Mouse (Mus musculus) midbrain, postnatal 0 days (tissue): ENCODE results near the gene Rbm19. TPM values are rescaled to one million over a fixed set of nuclear protein-coding genes. Genes with fewer than 3 reads are reported as not detected.

Experiments used
- ATAC-seq: fragments of 200-750 bp; cut with Nextera tagmentation; 2 replicates; pipeline ENCODE4 v1.8.0; 2017; ENCODE audit warnings: moderate number of reproducible peaks, mild to moderate bottlenecking, moderate TSS enrichment, moderate library complexity; ENCODE audit not compliant: low FRiP score
- DNase-seq: peaks from one replicate; pipeline ENCODE4 v3.0.0-alpha.2; 2015; ENCODE audit warnings: low spot score
- H3K27ac ChIP-seq: fragments of 300-500 bp; sonication (generic); 2 replicates; pipeline ENCODE4 v1.5.1; 2014; ENCODE audit warnings: low read depth, mild to moderate bottlenecking, low read length, mixed read lengths
- H3K27me3 ChIP-seq: fragments of 300-500 bp; sonication (generic); 2 replicates; pipeline ENCODE4 v1.6.1; 2014; ENCODE audit warnings: low read length, control low read depth, mixed read lengths; ENCODE audit not compliant: insufficient read depth
- H3K36me3 ChIP-seq: fragments of 300-500 bp; sonication (generic); 2 replicates; pipeline ENCODE4 v1.6.1; 2014; ENCODE audit warnings: low read length, control low read depth, mixed read lengths; ENCODE audit not compliant: insufficient read depth
- H3K4me1 ChIP-seq: fragments of 300-500 bp; sonication (generic); 2 replicates; pipeline ENCODE4 v1.6.1; 2014; ENCODE audit warnings: mild to moderate bottlenecking, control low read depth, antibody characterized with exemption, low read length, mixed read lengths; ENCODE audit not compliant: insufficient read depth
- H3K4me2 ChIP-seq: fragments of 300-500 bp; sonication (generic); 2 replicates; pipeline ENCODE4 v1.6.1; 2014; ENCODE audit warnings: low read depth, mild to moderate bottlenecking, low read length, mixed read lengths; ENCODE audit not compliant: poor library complexity, severe bottlenecking
- H3K4me3 ChIP-seq: fragments of 300-500 bp; sonication (generic); 2 replicates; pipeline ENCODE4 v1.5.1; 2014; ENCODE audit warnings: low read depth, mild to moderate bottlenecking, low read length, moderate library complexity
- H3K9ac ChIP-seq: fragments of 300-500 bp; sonication (generic); replicated peaks from 2 replicates; pipeline ENCODE4 v1.6.1; 2014; ENCODE audit warnings: mild to moderate bottlenecking, low read length, moderate library complexity, mixed read lengths; ENCODE audit not compliant: poor library complexity, severe bottlenecking
- H3K9me3 ChIP-seq: fragments of 300-500 bp; sonication (generic); 2 replicates; pipeline ENCODE4 v1.6.1; 2016; ENCODE audit warnings: low read length, control low read depth
- CTCF ChIP-seq: IDR thresholded peaks from 2 replicates; pipeline ENCODE4 v1.5.1; 2016; ENCODE audit warnings: antibody characterized with exemption, mild to moderate bottlenecking
- WGBS: fragments of 180-500 bp; shearing (Covaris S2); extraction: QIAGEN DNeasy Blood & Tissue Kit; methylation state at CpG from one replicate; pipeline ENCODE4 v1.1.7; 2014; 5-methylcytosine and 5-hydroxymethylcytosine counted together
- polyA plus RNA-seq: library from polyadenylated mRNA; unstranded; fragments of >200 nt; fragmentation: Nextera tagmentation; extraction: Ambion mirVana; gene quantifications from 2 replicates; pipeline ENCODE4 v1.2.1, GENCODE M21; 2015
- total RNA-seq: library from RNA; depleted of rRNA; stranded (reverse); fragments of >200 nt; gene quantifications from 2 replicates; pipeline ENCODE4 v1.2.3, GENCODE M21; 2014

Gene Rbm19
- total and polyA plus RNA-seq, 2 experiments from 2014 or later = 17.5 to 34.7 TPM

DNA sequence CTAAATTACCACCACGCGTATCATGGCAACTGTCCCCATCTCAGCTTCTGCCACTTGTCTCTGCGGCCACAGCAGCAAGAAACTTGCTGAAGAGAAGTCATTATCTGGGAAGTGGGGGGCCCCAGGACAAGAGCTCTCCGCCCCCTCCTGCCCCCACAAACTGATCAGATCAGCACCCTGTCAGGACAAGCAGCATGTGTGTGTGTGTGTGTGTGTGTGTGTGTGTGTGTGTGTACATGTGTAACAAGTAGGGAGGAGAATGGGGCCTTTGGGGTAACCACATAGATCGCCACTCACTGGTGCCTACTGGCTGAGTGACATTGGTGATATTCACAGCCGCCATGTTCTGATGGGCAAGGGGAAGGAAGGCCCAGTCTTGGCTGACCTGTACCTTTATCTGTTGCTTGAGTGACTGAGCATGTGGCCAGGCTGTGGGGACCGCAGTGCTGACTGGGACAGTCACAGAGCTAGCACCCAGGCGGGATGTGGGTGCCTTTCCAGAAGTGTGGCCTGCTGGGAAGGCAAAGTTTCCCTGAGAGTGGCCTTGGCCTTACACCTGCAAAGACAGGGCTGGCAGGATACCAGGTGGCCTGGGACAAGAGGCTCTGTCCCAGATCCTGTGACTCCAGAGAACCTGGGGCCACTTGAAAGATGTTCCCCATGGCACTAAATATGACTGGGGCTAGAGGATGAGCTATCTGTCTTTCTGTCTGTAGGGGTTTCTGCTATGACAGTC, 44.8 kb downstream of the Rbm19 start:
- DNase-seq (no peak), ATAC-seq (no peak)
- WGBS = 87% methylated on average over 8 of the region's 8 CpGs
- no peak overlapping the region for H3K4me3 ChIP-seq
- H3K9me3 ChIP-seq = no peaks in the 10 kb centered on the region
- TF ChIP-seq CTCF = no peak
- H3K9ac ChIP-seq = no peak overlapping the region
- H3K4me1 ChIP-seq = 0 out of 2 replicates have a peak, but pooled peaks cover 3% of the 10 kb centered on the region
- no peaks in the 10 kb centered on the region for H3K27me3 ChIP-seq
- no peak overlapping the region for H3K27ac ChIP-seq
- no peaks in the 10 kb centered on the region for H3K36me3 ChIP-seq
- H3K4me2 ChIP-seq = no peak overlapping the region

DNA sequence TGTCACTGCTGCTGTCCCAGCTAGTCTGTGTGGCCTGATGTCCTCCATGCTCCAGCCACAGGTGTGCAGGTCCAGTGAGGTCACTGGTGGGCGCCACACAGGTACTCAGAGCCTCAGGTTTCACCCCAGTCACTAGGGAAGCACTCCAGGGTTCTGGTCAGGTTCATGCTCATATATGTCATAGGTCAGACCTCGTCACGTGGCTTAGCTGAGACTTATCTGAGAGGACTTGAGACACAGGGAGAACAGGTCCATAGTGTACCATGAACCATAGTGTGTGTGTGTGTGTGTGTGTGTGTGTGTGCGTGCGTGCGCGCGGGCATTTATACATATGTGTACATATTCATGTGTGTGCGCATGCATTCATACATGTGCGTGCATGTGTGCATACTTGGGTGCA, 46.4 kb downstream of the Rbm19 start:
- Histone ChIP-seq H3K4me1 (no peaks in the 10 kb centered on the region), H3K9me3 (no peaks in the 10 kb centered on the region), H3K4me3 (no peak overlapping the region), H3K36me3 (no peaks in the 10 kb centered on the region), H3K9ac (no peak overlapping the region), H3K4me2 (no peak overlapping the region), H3K27ac (no peak overlapping the region), H3K27me3 (no peaks in the 10 kb centered on the region)
- WGBS = 97% methylated on average over 10 of the region's 10 CpGs
- no peak for DNase-seq
- ATAC-seq = no peak
- no peak for TF ChIP-seq CTCF

DNA sequence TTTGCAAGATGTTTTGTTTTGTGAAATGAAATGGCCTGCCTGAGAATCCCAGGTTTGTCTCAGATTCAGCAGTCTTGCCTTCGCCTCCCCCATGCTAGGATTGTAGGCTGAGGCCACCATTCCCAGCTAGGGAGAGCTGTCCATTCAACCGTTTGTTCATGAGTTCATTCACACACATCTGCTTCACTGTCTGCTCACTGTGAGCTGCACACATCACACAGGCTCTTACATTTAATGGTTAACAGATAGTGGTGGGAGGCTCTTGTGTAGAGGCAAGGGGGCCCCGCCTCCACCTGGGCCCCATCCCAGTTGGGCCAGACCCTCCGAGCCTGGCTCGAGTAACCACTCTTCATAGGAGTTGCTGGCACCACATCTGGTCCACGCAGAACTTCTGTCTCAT, 47.2 kb downstream of the Rbm19 start:
- no peaks in the 10 kb centered on the region for H3K27me3 ChIP-seq
- DNase-seq (no peak), ATAC-seq (no peak)
- no peak overlapping the region for H3K9ac ChIP-seq
- H3K27ac ChIP-seq = no peak overlapping the region
- no peak overlapping the region for H3K4me3 ChIP-seq
- H3K4me1 ChIP-seq = no peaks in the 10 kb centered on the region
- H3K36me3 ChIP-seq = no peaks in the 10 kb centered on the region
- H3K9me3 ChIP-seq = no peaks in the 10 kb centered on the region
- 81% methylated on average over 6 of the region's 6 CpGs for WGBS
- no peak overlapping the region for H3K4me2 ChIP-seq
- TF ChIP-seq CTCF = no peak

DNA sequence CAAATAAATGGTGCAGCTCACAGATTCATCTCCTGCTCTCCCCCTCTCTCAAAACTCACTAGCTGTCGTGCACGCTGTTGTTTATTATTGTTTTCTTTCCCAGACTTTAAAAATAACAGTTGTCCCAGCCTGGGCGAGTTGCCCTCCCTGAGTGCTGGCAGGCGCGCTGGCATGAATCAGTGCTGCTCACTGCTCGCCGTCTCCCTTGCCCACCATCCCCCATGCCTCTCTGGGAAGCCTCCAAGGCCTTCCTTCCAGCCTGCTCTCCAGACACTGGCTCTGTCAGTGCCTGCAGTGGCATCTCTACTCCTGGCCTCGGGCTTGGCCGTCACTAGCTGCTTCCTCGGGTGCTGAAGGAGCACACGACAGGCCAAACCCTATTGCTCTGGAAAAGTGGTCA, 48.2 kb downstream of the Rbm19 start:
- Histone ChIP-seq H3K27me3 (no peaks in the 10 kb centered on the region), H3K9ac (no peak overlapping the region), H3K36me3 (no peaks in the 10 kb centered on the region), H3K27ac (no peak overlapping the region; the same call in 1 of the 2 replicates), H3K4me1 (no peaks in the 10 kb centered on the region), H3K9me3 (no peaks in the 10 kb centered on the region), H3K4me3 (no peak overlapping the region), H3K4me2 (no peak overlapping the region)
- ATAC-seq (peak; percentile 51; the same call in 1 of the 2 replicates), DNase-seq (peak; percentile 70)
- WGBS = 67% methylated on average over 11 of the region's 11 CpGs
- TF ChIP-seq CTCF = no peak

GRCm38 (mm10) chr5:120165061-120165942, 49.0 kb downstream of the Rbm19 start:
- 76% methylated on average over 9 of the region's 9 CpGs for WGBS
- no peak overlapping the region for H3K4me3 ChIP-seq
- DNase-seq = no peak

More at GRCm38 (mm10) chr5:120165061-120165942, 49.0 kb downstream of the Rbm19 start:
- ATAC-seq = no peak
- Histone ChIP-seq H3K36me3 (no peaks in the 10 kb centered on the region), H3K27me3 (no peaks in the 10 kb centered on the region), H3K4me1 (no peaks in the 10 kb centered on the region), H3K27ac (no peak overlapping the region), H3K9ac (no peak overlapping the region), H3K9me3 (no peaks in the 10 kb centered on the region), H3K4me2 (no peak overlapping the region)
- TF ChIP-seq CTCF = no peak
